Mouse (Mus musculus) heart, embryonic 14.5 days (tissue): ENCODE results near the gene Gm20503. TPM values are rescaled to one million over a fixed set of nuclear protein-coding genes. Genes with fewer than 3 reads are reported as not detected.
A peak's percentile ranks its signal among the peaks of the same experiment; 100 is the strongest.

Source experiments
- ATAC-seq: fragments of 200-750 bp; cut with Nextera tagmentation; 2 replicates; pipeline ENCODE4 v1.8.0; 2017; ENCODE audit warnings: low read depth, moderate TSS enrichment; ENCODE audit not compliant: insufficient number of reproducible peaks, insufficient read depth, low FRiP score
- H3K27ac ChIP-seq, 2 experiments: fragments of 200-500 bp in 1 of 2; fragments of 300-500 bp in 1 of 2; sonication (generic) in 1 of 2; replicated peaks in 1 of 2; 2 replicates each; pipeline ENCODE4 v1.5.1; 2012 to 2014; ENCODE audit warnings: low read depth in 2 of 2, low read length in 2 of 2, control low read depth in 1 of 2, mild to moderate bottlenecking in 1 of 2, mixed read lengths in 1 of 2; ENCODE audit not compliant: control insufficient read depth in 1 of 2, insufficient read depth in 1 of 2
- H3K27me3 ChIP-seq: fragments of 300-500 bp; sonication (generic); 2 replicates; pipeline ENCODE4 v1.6.1; 2014; ENCODE audit warnings: mild to moderate bottlenecking, low read length, control low read depth; ENCODE audit not compliant: control insufficient read depth, insufficient read depth
- H3K36me3 ChIP-seq: fragments of 300-500 bp; sonication (generic); 2 replicates; pipeline ENCODE4 v1.6.1; 2014; ENCODE audit warnings: mild to moderate bottlenecking, control low read depth, low read length, mixed read lengths; ENCODE audit not compliant: control insufficient read depth, insufficient read depth
- H3K4me1 ChIP-seq, 2 experiments: fragments of 200-500 bp in 1 of 2; fragments of 300-500 bp in 1 of 2; sonication (generic) in 1 of 2; 2 replicates each; pipeline ENCODE4 v1.6.1; 2012 to 2014; ENCODE audit warnings: low read length in 2 of 2, control low read depth in 1 of 2, mixed read lengths in 1 of 2; ENCODE audit not compliant: control insufficient read depth in 2 of 2, insufficient read depth in 2 of 2
- H3K4me2 ChIP-seq: fragments of 300-500 bp; sonication (generic); 2 replicates; pipeline ENCODE4 v1.6.1; 2014; ENCODE audit warnings: mild to moderate bottlenecking, low read length
- H3K4me3 ChIP-seq, 2 experiments: fragments of 200-500 bp in 1 of 2; fragments of 300-500 bp in 1 of 2; sonication (generic) in 1 of 2; 2 replicates each; pipeline ENCODE4 v1.5.1; 2012 to 2014; ENCODE audit warnings: low read length in 2 of 2, mild to moderate bottlenecking in 2 of 2, control low read depth in 1 of 2, low read depth in 1 of 2, moderate library complexity in 1 of 2; ENCODE audit not compliant: control insufficient read depth in 1 of 2, insufficient read depth in 1 of 2
- H3K9ac ChIP-seq: fragments of 300-500 bp; sonication (generic); 2 replicates; pipeline ENCODE4 v1.6.1; 2014; ENCODE audit warnings: mild to moderate bottlenecking, low read length
- H3K9me3 ChIP-seq: fragments of 300-500 bp; sonication (generic); 2 replicates; pipeline ENCODE4 v1.6.1; 2016; ENCODE audit warnings: low read length, control low read depth; ENCODE audit not compliant: control insufficient read depth
- WGBS: fragments of 180-500 bp; shearing (Covaris S2); extraction: QIAGEN DNeasy Blood & Tissue Kit; methylation state at CpG from one replicate; pipeline ENCODE4 v1.1.7; 2014; 5-methylcytosine and 5-hydroxymethylcytosine counted together
- polyA plus RNA-seq: library from polyadenylated mRNA; unstranded; fragments of >200 nt; fragmentation: Nextera tagmentation; extraction: Ambion mirVana; gene quantifications from 2 replicates; pipeline ENCODE4 v1.2.1, GENCODE M21; 2014

The Gm20503 gene
- polyA plus RNA-seq: 12.2 and 15.9 TPM in 2 replicates

DNA sequence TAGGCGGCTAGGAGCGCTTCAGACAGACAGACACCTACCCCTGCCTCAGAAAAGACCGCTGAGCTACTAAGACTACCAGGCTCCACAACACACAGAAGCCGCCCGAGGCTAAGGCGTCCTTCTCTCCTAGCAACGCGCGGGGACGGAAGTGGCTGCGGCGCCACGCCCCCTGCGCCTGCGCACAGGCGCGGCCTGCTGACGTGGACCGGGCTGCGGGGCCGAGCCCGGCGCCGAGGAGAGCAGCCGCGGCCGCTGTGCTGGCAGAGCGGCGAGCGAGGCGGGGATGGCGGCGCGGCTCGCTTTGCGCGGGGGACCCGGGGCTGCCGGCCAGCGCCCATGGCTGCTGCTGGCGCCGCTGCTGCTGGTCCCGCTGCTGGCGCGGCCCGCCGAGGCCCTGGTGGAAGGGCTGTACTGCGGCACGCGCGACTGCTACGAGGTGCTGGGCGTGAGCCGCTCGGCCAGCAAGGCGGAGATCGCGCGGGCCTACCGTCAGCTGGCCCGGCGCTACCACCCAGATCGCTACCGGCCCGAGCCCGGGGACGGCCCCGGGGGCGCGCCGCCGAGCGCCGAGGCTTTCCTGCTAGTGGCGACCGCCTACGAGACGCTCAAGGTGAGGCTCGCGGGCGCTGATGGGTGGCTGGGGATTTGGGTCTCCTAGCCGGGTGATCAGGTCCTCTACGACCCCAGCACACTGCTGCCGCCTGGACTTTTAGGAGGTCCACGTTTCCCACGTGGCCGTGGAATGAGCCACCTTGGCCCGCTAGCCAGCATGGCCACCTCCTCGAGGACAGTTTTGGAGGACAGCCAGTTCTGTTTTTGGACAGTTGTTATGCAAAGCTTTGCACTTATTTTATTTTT, at the start of gene Gm20503:
Gene Gm20503 (plus strand): TSS at position 263 of the 858 bp plus-strand sequence.
- H3K36me3 ChIP-seq: no peaks in the 10 kb centered on the region
- H3K4me1 ChIP-seq: peaks cover 8 to 22% of the 10 kb centered on the region in 2 experiments
- H3K27me3 ChIP-seq: no peaks in the 10 kb centered on the region
- no peaks in the 10 kb centered on the region for H3K9me3 ChIP-seq
- H3K4me2 ChIP-seq: peak within 1 kb of the TSS; percentile 92
- peak within 1 kb of the TSS; percentile 74 to 82 for H3K4me3 ChIP-seq
- peak within 1 kb of the TSS; percentile 88 for H3K9ac ChIP-seq
- ATAC-seq: peak; percentile 95
- under 1% methylated on average over 80 of the region's 89 CpGs for WGBS
- peak within 1 kb of the TSS; percentile 64 to 87; a peak in 3 of 4 replicates for H3K27ac ChIP-seq

- H3K4me1 ChIP-seq: no peaks in the 10 kb centered on the region
Observed at GRCm38 (mm10) chr4:58961719-58962118, 41.3 kb upstream of the Gm20503 start.

DNA sequence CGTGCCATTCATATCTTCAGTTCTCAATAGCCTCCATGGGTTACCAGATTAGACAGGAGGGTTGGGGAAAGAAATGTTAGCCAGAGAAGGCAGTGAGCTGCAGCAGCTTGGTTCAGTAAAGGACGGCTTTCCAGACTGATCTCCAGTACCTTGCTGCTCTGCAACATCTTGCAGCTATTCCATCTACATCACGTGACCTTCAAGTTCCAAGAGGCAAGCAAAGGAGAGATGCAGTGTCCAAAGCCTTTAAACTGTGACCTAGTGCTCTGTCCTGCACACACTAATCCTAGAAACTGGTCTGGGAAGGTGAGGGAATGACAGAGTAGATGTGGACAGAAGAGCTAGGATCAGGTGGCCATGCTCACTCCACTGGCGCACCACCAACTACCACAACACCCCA, 39.7 kb upstream of the Gm20503 start:
- Histone ChIP-seq H3K4me3 (no peak overlapping the region), H3K36me3 (no peaks in the 10 kb centered on the region), H3K9ac (no peak overlapping the region), H3K9me3 (no peaks in the 10 kb centered on the region), H3K27me3 (no peaks in the 10 kb centered on the region), H3K27ac (no peak overlapping the region), H3K4me2 (no peak overlapping the region), H3K4me1 (no peaks in the 10 kb centered on the region)
- 79% methylated on average over 4 of the region's 4 CpGs for WGBS
- no peak for ATAC-seq

More at GRCm38 (mm10) chr4:58961719-58962118, 41.3 kb upstream of the Gm20503 start:
- 81% methylated on average over 15 of the region's 15 CpGs for WGBS
- H3K4me3 ChIP-seq: no peak overlapping the region
- H3K27ac ChIP-seq: no peak overlapping the region
- H3K4me2 ChIP-seq: no peak overlapping the region
- H3K9ac ChIP-seq: no peak overlapping the region
- no peaks in the 10 kb centered on the region for H3K9me3 ChIP-seq
- ATAC-seq: no peak
- no peaks in the 10 kb centered on the region for H3K27me3 ChIP-seq
- H3K36me3 ChIP-seq: no peaks in the 10 kb centered on the region

- 67% methylated on average over 1 of the region's 1 CpGs for WGBS
- Histone ChIP-seq H3K27ac (no peak overlapping the region), H3K4me3 (no peak overlapping the region), H3K4me1 (no peaks in the 10 kb centered on the region), H3K27me3 (no peaks in the 10 kb centered on the region), H3K4me2 (no peak overlapping the region), H3K36me3 (no peaks in the 10 kb centered on the region), H3K9ac (no peak overlapping the region), H3K9me3 (no peaks in the 10 kb centered on the region)
- no peak for ATAC-seq
Observed at GRCm38 (mm10) chr4:58965136-58965535, 37.9 kb upstream of the Gm20503 start.

GRCm38 (mm10) chr4:58970678-58971077, 32.3 kb upstream of the Gm20503 start:
- Histone ChIP-seq H3K27me3 (no peaks in the 10 kb centered on the region), H3K4me2 (no peak overlapping the region), H3K36me3 (no peaks in the 10 kb centered on the region), H3K27ac (no peak overlapping the region), H3K4me3 (no peak overlapping the region), H3K9me3 (no peaks in the 10 kb centered on the region), H3K4me1 (no peaks in the 10 kb centered on the region), H3K9ac (no peak overlapping the region)
- ATAC-seq: no peak
- 88% methylated on average over 4 of the region's 4 CpGs for WGBS

GRCm38 (mm10) chr4:58975711-58976110, 27.3 kb upstream of the Gm20503 start:
- Histone ChIP-seq H3K4me2 (no peak overlapping the region), H3K4me1 (no peaks in the 10 kb centered on the region), H3K27ac (no peak overlapping the region), H3K27me3 (no peaks in the 10 kb centered on the region), H3K9me3 (no peaks in the 10 kb centered on the region), H3K36me3 (no peaks in the 10 kb centered on the region), H3K9ac (no peak overlapping the region), H3K4me3 (no peak overlapping the region)
- ATAC-seq: no peak
- 68% methylated on average over 5 of the region's 5 CpGs for WGBS

GRCm38 (mm10) chr4:58981421-58981820, 21.6 kb upstream of the Gm20503 start:
- H3K27ac ChIP-seq: no peak overlapping the region
- ATAC-seq: no peak
- H3K4me2 ChIP-seq: no peak overlapping the region
- H3K27me3 ChIP-seq: no peaks in the 10 kb centered on the region
- H3K9ac ChIP-seq: no peak overlapping the region
- no peak overlapping the region for H3K4me3 ChIP-seq
- WGBS: 84% methylated on average over 6 of the region's 6 CpGs
- H3K4me1 ChIP-seq: peaks cover 0 to 2% of the 10 kb centered on the region in 2 experiments; a peak in 1 of 4 replicates
- H3K9me3 ChIP-seq: no peaks in the 10 kb centered on the region
- H3K36me3 ChIP-seq: no peaks in the 10 kb centered on the region; the same call in 1 of the 2 replicates
